Mouse (Mus musculus): ENCODE measurements around the gene Pink1. TPM values are rescaled to one million over a fixed set of nuclear protein-coding genes. Genes with fewer than 3 reads are reported as not detected.

The Pink1 gene
- total RNA-seq, 2 experiments from 2014 or later = 652 to 780 TPM

DNA sequence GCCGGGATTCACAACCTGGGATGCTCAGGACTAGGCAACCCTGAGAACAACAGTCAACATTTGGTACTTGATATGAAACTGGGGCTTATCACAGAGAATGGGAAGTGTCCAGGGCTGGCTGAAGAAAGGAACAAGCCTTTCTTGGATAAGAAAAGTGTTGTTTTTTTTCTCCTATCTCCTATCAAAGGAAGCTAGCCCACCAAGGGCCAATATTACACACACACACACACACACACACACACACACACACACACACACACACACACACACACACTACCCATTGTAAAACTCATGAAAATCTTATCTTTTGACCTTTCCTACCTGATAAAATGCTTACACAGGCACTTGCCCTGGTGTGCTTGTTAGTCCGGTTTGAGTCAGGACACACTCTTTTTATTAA is 29.4 kb upstream of the Pink1 start:
- no peak for TF ChIP-seq CTCF (IDR thresholded peaks at IDR 0.05)
- H3K4me3 ChIP-seq = no peak overlapping the region
- intact Hi-C loops (cut with DNase I) = no loop called here
- no peak for DNase-seq
- no peak overlapping the region for H3K27ac ChIP-seq

DNA sequence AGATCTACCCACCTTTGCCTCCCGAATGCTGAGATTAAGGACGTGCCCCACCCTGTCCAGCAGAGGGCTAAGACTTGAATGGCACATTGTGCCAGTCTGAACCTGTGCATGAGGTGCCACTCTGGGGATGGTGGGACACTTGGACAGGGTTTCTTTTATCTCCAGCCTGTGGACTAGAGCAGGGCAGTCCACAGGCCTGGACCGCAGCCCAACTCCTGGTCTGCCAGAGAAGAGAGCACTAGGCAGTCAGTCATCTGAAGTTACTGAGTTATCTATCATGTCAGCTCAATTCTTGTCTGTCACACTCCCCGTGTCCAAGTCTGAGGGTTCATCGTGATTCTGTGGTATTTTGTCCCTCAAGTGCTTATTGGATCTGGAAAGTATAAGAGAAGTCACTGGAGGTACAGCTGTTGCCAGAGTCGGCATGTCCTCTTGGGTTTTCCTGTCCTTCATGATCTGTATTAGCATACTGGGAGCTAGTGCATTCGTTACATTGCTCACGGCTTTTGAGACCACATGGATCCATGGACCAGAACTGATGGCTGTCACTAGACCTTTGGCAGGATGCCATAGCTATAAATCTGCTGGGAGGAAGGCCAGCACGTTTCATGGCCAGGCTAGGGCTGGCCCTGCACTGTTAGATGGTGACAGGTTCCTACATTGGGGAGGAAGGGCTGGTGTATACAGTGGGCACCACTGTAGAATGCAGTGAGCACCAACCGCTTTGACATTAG is 27.5 kb upstream of the Pink1 start:
- Histone ChIP-seq H3K27ac (no peak overlapping the region), H3K4me3 (no peak overlapping the region)
- DNase-seq = no peak
- no peak for TF ChIP-seq CTCF (IDR thresholded peaks at IDR 0.05)
- intact Hi-C loops (cut with DNase I) = no loop called here

DNA sequence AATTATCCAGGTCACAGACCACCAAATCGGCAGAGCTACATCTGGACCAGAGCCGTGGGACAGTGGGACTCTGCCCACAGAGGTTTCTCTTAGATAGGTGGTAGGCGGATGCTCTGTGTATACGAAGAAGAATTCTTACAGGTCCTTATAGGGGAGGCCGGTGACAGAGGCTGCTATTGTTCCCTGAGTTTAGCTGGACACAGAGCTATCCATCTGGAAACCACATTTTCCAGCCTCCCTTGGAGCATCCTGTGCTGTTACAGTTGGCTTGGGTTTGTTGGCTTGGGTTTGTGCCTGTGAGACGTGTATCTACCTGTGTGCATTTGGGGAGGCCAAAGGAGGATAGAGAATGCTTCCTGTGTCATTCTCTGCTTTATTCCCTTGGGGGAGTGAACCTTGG is 26.6 kb upstream of the Pink1 start:
- DNase-seq = no peak
- intact Hi-C loops (cut with DNase I) = no loop called here
- Histone ChIP-seq H3K4me3 (no peak overlapping the region), H3K27ac (no peak overlapping the region)
- no peak for TF ChIP-seq CTCF (IDR thresholded peaks at IDR 0.05)

DNA sequence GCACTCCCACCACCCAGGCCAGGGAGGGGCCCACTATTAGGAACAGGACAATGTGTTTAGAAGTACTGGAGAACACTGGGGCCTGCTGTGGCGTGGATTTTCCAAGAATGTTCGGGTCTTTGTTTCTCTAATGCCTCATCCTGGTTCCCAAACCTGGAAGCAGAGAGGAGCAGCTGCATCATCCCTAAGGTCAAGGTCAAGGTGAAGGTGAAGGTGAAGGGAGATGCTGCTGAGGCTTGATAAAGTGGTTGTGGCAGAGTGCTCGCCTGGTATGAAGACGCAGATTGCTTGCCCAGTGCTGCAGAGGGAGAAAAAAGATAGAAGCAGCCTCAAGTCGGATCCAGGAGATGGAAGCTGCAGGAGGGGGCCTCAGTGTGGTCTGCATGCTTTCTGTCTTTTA is 25.7 kb upstream of the Pink1 start:
- intact Hi-C loops (cut with DNase I) = no loop called here
- TF ChIP-seq CTCF (IDR thresholded peaks at IDR 0.05) = no peak
- no peak overlapping the region for H3K27ac ChIP-seq
- no peak overlapping the region for H3K4me3 ChIP-seq
- no peak for DNase-seq

DNA sequence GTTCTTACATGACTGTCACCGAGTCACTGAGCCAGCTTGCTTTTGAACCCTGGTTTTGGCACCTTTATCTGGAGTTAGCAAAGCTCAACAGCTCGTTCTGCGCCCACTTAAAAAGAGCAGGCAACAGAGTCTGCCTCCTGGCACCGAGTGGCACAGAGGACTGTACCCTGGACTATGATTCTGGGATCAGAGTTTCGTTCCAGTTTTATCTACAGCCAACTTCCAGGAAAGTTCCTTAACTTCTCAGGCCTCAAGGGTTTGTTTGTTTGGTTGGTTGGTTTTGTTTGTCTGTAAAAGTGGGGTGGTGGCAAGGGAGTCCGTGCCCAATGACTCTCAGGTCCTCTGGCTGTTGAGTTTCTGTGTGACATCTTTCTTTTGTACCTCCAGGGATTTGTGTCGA is 22.6 kb upstream of the Pink1 start:
- TF ChIP-seq CTCF (IDR thresholded peaks at IDR 0.05) = no peak
- Histone ChIP-seq H3K4me3 (no peak overlapping the region), H3K27ac (no peak overlapping the region)
- no peak for DNase-seq
- intact Hi-C loops (cut with DNase I) = no loop called here

DNA sequence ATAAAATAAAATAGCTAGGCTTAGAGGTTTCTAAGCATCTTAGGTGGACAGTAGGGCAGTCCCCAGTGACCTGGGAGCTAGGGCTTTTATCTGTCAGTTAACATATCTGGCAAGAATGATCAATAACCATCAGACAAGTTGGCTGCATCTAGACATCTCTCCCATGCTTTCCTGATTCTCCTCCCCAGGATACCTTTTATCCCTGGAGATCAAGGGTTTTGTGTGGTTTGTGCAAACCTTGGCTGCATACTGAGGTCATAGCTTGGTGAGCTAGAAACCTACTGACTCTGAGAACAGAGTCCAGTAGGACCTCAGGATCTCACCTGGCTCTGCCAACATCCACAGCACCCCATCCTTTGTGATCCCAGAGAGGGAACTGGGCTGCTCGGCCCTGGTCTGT is 21.2 kb upstream of the Pink1 start:
- no peak overlapping the region for H3K4me3 ChIP-seq
- no peak for DNase-seq
- no peak for TF ChIP-seq CTCF (IDR thresholded peaks at IDR 0.05)
- intact Hi-C loops (cut with DNase I) = no loop called here
- H3K27ac ChIP-seq = no peak overlapping the region

DNA sequence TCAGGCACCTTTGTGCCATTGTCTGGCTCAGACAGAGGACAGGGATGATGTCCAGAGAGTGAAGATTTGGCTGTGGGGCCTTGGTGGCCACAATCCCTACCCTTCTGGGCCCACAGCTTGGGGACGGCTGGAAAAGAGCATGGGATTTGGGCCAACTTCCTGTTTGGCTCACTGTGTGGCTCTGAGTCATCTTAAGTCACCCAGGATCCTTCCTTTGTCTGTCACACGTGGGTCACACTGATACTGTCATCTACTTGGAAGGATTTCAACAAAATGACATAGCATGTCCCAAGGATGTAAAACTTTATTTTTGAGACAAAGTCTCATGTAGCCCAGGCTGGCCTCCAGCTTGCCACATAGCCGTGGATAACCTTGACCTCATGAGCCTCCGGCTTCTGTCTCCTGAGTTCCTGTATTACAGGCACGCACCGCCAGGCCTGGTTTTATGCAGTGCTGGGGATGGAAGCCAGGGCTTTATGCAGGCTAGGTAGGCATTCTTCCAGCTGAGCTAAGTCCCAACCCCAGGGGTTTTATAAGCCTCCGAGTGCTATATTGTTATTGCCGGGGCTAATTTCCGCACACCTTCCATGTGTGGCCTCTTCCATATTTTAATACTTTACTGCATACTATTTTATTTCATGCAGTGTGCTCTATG is 18.9 kb upstream of the Pink1 start:
- intact Hi-C loops (cut with DNase I) = no loop called here
- no peak for DNase-seq
- TF ChIP-seq CTCF (IDR thresholded peaks at IDR 0.05) = peak; percentile 3; the same call in 1 of the 2 replicates
- no peak overlapping the region for H3K4me3 ChIP-seq
- H3K27ac ChIP-seq = no peak overlapping the region

DNA sequence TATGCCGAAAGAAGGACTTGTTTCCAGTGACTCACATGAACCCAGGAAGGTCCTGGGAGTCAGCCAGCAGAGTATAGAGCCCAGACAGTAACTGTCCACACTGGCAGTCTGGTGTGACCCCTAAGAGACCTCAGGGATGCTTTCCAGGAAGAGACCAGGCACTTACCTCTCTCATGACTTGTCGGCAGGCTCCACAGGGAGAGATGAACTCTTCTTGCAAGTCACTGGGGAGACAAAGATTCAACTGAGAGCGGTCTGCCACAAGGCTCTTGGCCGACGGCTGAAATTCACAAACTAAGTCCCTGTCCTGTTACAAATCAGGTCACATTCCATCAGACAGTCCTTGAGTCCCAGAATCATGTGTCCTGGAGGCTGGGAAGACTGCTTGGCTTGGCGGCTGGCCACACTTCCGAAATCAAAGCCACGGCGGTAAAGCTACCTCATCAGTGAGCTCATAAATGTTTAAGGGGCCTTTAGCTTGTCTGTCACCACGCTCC is 17.3 kb upstream of the Pink1 start:
- no peak overlapping the region for H3K4me3 ChIP-seq
- no peak for TF ChIP-seq CTCF (IDR thresholded peaks at IDR 0.05)
- H3K27ac ChIP-seq = peak overlapping the region; percentile 44
- intact Hi-C loops (cut with DNase I) = no loop called here
- peak; percentile 45 for DNase-seq

DNA sequence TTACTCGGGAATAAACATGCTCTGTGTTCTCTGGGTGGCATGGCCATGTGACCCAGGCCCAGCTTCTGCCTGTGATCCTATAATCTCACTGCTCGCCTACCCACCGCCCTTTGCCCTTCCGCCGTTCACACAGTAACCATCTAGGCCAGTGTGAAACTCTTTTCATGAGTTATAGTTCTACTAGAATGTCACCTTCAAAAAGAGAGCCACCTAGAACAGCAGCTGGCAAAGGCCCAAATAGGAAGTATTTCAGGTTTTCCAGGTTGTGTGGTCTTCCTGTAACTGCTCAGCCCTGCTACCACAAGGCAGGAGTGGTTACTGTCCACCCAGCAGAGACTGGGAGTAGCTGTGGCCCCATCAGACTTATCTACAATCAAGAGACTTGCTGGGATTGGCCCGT is 16.7 kb upstream of the Pink1 start:
- peak overlapping the region; percentile 44 for H3K27ac ChIP-seq
- intact Hi-C loops (cut with DNase I) = no loop called here
- H3K4me3 ChIP-seq = no peak overlapping the region
- no peak for DNase-seq
- no peak for TF ChIP-seq CTCF (IDR thresholded peaks at IDR 0.05)

DNA sequence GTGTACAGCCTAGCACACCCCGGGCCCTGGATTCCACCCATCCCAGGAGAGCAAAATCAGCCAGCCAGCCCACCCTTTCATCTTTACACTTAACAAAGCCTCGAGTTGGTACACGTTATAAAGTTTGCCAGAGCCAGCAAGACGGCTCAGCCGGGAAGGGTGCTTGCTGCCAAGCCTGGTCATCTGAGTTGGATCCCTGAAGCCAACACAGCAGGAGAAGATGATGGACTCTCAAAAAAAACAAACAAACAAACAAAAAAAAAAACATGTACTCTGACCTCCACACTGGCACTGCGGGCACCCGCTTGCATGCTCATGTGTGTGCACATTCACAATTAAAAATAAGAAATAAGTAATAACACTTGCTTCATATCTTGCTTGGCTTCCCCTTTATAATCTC is 15.9 kb upstream of the Pink1 start:
- no peak overlapping the region for H3K4me3 ChIP-seq

DNA sequence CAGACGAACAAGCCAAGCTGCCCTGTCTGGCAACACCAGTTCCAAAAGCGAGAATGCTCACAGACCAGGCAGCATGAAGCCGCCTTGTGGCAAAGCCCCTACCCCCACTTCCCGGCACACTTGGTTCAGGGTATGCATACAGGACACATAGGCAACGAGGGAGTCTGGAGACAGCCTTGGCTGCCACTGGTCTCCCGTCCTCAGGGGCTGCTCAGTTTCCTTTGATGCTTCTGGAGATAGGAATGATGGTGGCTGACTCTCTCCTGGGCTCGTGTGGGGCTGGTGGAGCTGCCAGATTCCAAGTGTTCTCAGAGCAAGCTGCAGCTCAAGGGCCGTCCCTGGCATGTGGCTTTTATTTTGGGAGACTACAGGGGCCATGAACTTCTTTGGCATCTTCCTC is 15.3 kb upstream of the Pink1 start:
- intact Hi-C loops (cut with DNase I) = no loop called here
- Histone ChIP-seq H3K4me3 (no peak overlapping the region), H3K27ac (no peak overlapping the region; the same call in 1 of the 2 replicates)
- DNase-seq = no peak
- no peak for TF ChIP-seq CTCF (IDR thresholded peaks at IDR 0.05)

More for the DNA sequence above, 15.9 kb upstream of the Pink1 start:
- TF ChIP-seq CTCF (IDR thresholded peaks at IDR 0.05) = no peak
- no peak for DNase-seq
- intact Hi-C loops (cut with DNase I) = no loop called here
- H3K27ac ChIP-seq = no peak overlapping the region

DNA sequence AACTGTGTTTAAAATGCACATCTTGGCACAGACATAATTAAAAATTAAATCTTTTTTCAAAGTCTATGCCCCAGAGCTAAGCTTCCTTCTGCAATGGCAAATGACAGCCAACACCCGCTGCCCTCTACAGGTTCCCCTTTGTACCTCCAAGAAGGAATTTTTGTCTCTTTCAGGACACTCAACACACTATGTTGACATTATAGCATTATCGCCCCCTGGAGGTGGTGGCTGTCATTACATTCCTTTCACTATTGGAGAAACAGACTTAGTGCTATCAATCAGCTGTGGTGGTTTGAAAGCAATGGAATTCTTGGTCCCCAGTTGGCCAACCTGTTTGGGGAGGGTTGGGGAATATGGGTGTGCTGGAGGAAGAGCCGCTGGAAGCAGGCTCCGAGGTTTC is 13.9 kb upstream of the Pink1 start:
- DNase-seq = peak; percentile 52
- Histone ChIP-seq H3K27ac (no peak overlapping the region), H3K4me3 (no peak overlapping the region)
- peak; percentile 72 for TF ChIP-seq CTCF (IDR thresholded peaks at IDR 0.05)
- intact Hi-C loops (cut with DNase I) = no loop called here

DNA sequence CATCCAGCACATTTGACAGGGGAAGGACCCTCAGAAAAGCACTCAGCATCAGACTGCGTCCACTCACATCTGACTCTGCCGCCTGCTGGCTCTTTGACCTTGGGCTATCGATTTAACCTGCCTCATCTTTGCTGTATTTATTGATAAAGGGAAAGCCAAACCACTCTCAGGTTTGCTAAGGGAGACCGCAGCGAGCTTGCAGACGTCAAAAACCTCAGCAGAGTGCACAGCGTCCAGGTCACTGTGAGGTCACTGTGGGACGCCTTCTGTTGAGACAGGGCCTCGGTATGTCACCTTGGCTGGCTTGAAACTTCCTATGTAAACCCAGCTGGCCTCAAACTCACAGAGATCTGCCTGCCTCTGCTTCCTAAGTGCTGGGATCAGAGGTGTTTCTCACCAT is 11.2 kb upstream of the Pink1 start:
- no peak overlapping the region for H3K4me3 ChIP-seq
- TF ChIP-seq CTCF (IDR thresholded peaks at IDR 0.05) = no peak
- no peak overlapping the region for H3K27ac ChIP-seq
- intact Hi-C loops (cut with DNase I) = no loop called here
- DNase-seq = no peak

DNA sequence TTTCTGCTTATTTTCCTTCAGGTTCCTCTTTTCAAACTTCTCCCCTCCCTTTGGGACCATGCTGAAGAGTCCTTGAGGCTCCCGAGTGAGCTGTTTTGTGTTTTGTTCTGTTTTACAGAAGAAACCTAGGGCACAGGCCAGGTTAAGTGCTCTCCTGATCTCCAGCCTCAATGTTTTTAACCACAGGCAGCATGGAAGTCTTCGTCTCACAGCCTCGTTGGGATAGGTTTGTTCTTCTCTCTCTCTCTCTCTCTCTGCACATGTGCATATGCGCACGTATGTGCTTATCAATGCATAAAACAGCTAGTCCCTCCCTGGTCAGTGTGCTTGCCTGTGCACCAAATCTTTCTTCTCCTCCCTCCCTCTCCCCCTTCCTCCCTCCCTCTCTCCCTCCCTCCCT is 10.8 kb upstream of the Pink1 start:
- intact Hi-C loops (cut with DNase I) = no loop called here
- TF ChIP-seq CTCF (IDR thresholded peaks at IDR 0.05) = no peak
- no peak for DNase-seq
- no peak overlapping the region for H3K27ac ChIP-seq
- H3K4me3 ChIP-seq = no peak overlapping the region

Data from gastrocnemius, adult 2 months (tissue).